Mouse (Mus musculus) neural tube, embryonic 12.5 days (tissue): Measurements from ENCODE around the gene Inhba. TPM values are rescaled to one million over a fixed set of nuclear protein-coding genes. Genes with fewer than 3 reads are reported as not detected.

Source experiments
- ATAC-seq: fragments of 200-750 bp; cut with Nextera tagmentation; 2 replicates; pipeline ENCODE4 v1.8.0; 2017; ENCODE audit warnings: low read depth, mild to moderate bottlenecking, moderate TSS enrichment, moderate library complexity; ENCODE audit not compliant: low FRiP score
- H3K27ac ChIP-seq: fragments of 300-500 bp; sonication (generic); 2 replicates; pipeline ENCODE4 v1.5.1; 2016
- H3K27me3 ChIP-seq: fragments of 300-500 bp; sonication (generic); replicated peaks from 2 replicates; pipeline ENCODE4 v1.6.1; 2016; ENCODE audit warnings: mild to moderate bottlenecking
- H3K36me3 ChIP-seq: fragments of 300-500 bp; sonication (generic); 2 replicates; pipeline ENCODE4 v1.6.1; 2016; ENCODE audit warnings: mild to moderate bottlenecking
- H3K4me1 ChIP-seq: fragments of 300-500 bp; sonication (generic); 2 replicates; pipeline ENCODE4 v1.6.1; 2016
- H3K4me2 ChIP-seq: fragments of 300-500 bp; sonication (generic); replicated peaks from 2 replicates; pipeline ENCODE4 v1.6.1; 2016; ENCODE audit warnings: mild to moderate bottlenecking
- H3K4me3 ChIP-seq: fragments of 300-500 bp; sonication (generic); 2 replicates; pipeline ENCODE4 v1.5.1; 2016
- H3K9ac ChIP-seq: fragments of 300-500 bp; sonication (generic); 2 replicates; pipeline ENCODE4 v1.6.1; 2016; ENCODE audit warnings: mild to moderate bottlenecking
- H3K9me3 ChIP-seq: fragments of 300-500 bp; sonication (generic); 2 replicates; pipeline ENCODE4 v1.6.1; 2016; ENCODE audit warnings: mild to moderate bottlenecking
- WGBS: fragments of 180-500 bp; shearing (Covaris S2); methylation state at CpG from one replicate; pipeline ENCODE4 v1.1.7; 2016; 5-methylcytosine and 5-hydroxymethylcytosine counted together
- polyA plus RNA-seq: library from polyadenylated mRNA; unstranded; fragments of >200 nt; fragmentation: Nextera tagmentation; extraction: Ambion mirVana; gene quantifications from 2 replicates; pipeline ENCODE4 v1.2.1, GENCODE M21; 2016

Inhba gene
- polyA plus RNA-seq: 1.5 and 1.9 TPM in 2 replicates

DNA sequence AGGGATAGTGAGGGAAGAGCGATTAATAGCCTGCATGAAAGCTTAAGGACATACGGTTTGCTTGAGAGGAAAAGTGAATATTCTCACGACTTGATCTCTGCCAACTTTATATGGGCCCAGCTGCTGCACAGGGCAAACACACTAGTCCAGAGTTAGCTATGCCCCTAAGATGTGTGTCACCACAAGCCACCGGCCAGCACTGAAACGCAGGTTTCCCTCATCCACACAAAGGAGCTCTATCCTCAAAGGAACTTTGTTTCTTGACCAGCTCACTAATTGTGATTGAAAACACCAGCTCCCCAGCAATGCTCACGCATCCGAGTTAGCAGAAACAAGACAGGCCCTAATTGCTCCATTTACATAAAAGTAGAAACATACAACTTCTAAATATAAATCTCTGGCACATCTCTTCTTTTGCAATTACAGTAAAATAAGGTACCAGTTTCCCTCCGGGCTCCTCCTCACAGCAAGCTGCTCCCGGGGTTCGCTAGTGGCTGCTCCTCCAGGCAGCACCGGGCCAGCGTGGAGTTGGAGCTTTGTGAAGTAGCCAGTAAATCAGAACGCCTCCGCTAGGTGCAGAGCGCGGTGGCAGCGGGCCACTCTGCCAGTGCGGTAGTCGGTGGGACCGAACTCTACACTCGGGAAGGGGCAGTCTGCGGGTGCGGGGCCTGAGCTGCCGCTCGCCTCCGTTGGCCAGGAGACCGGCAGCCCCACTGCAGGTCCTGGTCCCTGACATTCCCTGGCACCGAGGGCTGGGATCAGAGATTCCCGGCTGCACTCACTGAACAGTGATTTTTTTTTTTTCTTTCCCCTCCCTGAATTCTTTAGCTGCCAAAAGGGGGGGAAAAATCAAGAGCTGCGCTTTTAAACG lies at the start of gene Inhba:
Inhba (plus strand) TSS at position 480 of the 871 bp plus-strand sequence.
- peak; percentile 74 for ATAC-seq
- peak within 1 kb of the TSS; percentile 55 for H3K9ac ChIP-seq

DNA sequence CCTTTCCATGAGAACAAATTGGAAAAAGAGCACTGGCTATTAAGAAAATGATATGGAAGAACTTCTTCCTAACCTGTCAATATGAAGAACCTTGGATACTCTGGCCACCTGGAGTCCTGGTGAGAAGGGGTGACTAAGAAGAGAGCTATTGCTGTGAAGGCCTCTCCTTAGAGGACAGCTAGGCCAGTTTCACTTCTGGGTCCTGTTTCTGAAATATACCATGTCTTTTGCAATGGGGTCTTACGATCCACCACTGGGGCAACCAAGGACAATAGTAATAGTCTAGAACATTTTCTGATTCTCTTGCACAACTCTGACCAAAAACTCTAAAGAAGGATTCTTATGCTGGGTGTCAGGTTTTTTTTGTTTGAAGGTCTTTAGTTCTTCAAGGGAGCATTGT lies 35.1 kb upstream of the Inhba start:
- Histone ChIP-seq H3K4me3 (no peak overlapping the region), H3K9me3 (no peaks in the 10 kb centered on the region), H3K4me1 (no peaks in the 10 kb centered on the region), H3K9ac (no peak overlapping the region), H3K4me2 (no peak overlapping the region), H3K27ac (no peak overlapping the region), H3K36me3 (no peaks in the 10 kb centered on the region), H3K27me3 (no peaks in the 10 kb centered on the region)
- no peak for ATAC-seq
- WGBS: 91% methylated on average over 1 of the region's 1 CpGs

More for the DNA sequence above, at the start of gene Inhba:
- peak within 1 kb of the TSS; percentile 43 for H3K4me3 ChIP-seq
- no peaks in the 10 kb centered on the region for H3K36me3 ChIP-seq
- no peak within 1 kb of the TSS for H3K27ac ChIP-seq
- H3K4me1 ChIP-seq: peaks cover 7% of the 10 kb centered on the region; the same call in 1 of the 2 replicates
- peak within 1 kb of the TSS; percentile 85 for H3K4me2 ChIP-seq
- no peaks in the 10 kb centered on the region for H3K9me3 ChIP-seq
- 5% methylated on average over 31 of the region's 31 CpGs for WGBS
- peaks cover 12% of the 10 kb centered on the region; the same call in 1 of the 2 replicates for H3K27me3 ChIP-seq

DNA sequence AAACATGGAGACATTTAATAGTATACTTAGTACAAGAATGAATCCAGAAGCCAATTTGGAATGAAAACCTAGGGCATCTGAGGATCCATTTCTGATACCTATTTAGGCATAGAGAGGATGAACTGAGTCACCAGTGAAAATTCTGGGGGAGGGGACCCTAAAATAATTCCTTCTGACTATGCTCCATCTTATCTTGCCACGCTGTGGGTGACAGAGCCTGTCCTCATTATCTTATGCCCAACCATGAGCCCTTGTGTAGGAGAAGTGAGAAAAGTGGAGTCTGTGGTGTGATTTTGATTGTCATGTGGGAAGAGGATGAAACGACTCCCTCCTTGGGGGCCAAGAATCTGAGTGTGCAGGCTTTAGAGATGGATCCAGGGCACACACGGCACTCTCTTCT lies 32.1 kb upstream of the Inhba start:
- no peak for ATAC-seq
- Histone ChIP-seq H3K27ac (no peak overlapping the region), H3K27me3 (no peaks in the 10 kb centered on the region), H3K4me3 (no peak overlapping the region), H3K9me3 (no peaks in the 10 kb centered on the region), H3K36me3 (no peaks in the 10 kb centered on the region), H3K4me2 (no peak overlapping the region), H3K9ac (no peak overlapping the region), H3K4me1 (no peaks in the 10 kb centered on the region)
- WGBS: 83% methylated on average over 3 of the region's 3 CpGs

DNA sequence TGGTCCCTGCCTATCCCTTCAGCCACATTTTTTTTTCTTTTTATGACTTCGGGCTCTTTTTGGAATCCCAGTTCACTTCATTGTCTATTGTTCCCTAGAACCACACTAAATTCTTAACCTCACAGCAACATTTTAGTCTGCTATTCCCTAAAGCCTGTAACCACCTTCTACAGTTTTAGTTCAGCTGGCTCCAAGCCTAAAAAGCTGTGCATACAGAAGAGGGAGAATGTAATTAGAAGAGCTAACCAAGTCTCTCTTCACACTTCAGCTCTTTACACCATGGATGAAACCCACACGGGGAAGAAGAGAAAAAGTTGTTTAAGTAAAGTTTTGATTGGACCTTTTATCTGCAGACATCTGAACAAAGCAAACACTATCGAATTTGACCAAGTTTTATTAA lies 29.6 kb upstream of the Inhba start:
- WGBS: 81% methylated on average over 3 of the region's 3 CpGs
- Histone ChIP-seq H3K27ac (no peak overlapping the region), H3K9ac (no peak overlapping the region), H3K4me2 (no peak overlapping the region), H3K4me3 (no peak overlapping the region), H3K9me3 (no peaks in the 10 kb centered on the region), H3K4me1 (no peaks in the 10 kb centered on the region), H3K27me3 (no peaks in the 10 kb centered on the region), H3K36me3 (no peaks in the 10 kb centered on the region)
- no peak for ATAC-seq

DNA sequence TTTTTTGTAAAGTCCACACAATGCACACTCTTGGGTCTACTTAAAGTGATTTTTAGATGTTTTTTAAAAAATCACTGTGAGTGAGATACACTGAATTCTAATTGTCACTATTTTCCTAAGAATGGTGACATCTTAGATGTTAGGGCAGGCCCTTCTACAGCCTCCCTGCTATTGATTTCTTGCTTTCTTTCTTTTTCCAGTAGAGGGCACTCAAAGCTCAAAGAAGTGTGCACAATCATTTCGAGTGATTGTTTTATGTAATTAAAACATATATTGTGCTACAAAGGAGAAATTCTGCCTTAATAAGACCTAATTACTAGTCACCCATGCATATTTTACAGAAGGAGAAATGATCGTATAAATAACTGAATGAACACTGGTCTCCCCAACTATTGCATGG lies 25.9 kb upstream of the Inhba start:
- no peaks in the 10 kb centered on the region for H3K36me3 ChIP-seq
- H3K9ac ChIP-seq: no peak overlapping the region
- no peak for ATAC-seq
- no peaks in the 10 kb centered on the region for H3K9me3 ChIP-seq
- no peak overlapping the region for H3K4me2 ChIP-seq
- WGBS: 73% methylated on average over 2 of the region's 2 CpGs
- H3K4me1 ChIP-seq: no peaks in the 10 kb centered on the region
- no peak overlapping the region for H3K4me3 ChIP-seq
- no peak overlapping the region for H3K27ac ChIP-seq
- H3K27me3 ChIP-seq: no peaks in the 10 kb centered on the region

DNA sequence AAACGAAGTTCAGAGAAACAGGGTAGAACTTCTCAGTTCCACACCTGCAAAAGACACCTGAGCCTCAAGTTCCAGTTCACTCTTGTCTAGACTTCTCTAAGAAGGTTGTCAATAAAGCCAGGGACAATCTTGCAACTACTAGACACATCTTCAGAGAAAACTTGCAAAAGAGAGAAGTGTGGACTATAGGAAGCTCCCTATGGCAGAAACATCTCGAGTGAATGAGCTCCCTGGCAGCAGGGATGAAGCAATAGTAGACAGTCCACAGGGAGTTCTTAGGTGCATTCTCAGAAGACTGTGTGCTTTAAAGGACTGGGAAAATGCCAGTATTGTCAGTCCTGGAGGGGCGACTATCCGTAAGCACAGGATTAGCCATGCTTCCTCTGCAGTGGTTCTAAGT lies 25.5 kb upstream of the Inhba start:
- Histone ChIP-seq H3K4me3 (no peak overlapping the region), H3K4me2 (no peak overlapping the region), H3K9ac (no peak overlapping the region), H3K27me3 (no peaks in the 10 kb centered on the region), H3K36me3 (no peaks in the 10 kb centered on the region), H3K4me1 (no peaks in the 10 kb centered on the region), H3K27ac (no peak overlapping the region), H3K9me3 (no peaks in the 10 kb centered on the region)
- WGBS: 91% methylated on average over 4 of the region's 4 CpGs
- no peak for ATAC-seq

DNA sequence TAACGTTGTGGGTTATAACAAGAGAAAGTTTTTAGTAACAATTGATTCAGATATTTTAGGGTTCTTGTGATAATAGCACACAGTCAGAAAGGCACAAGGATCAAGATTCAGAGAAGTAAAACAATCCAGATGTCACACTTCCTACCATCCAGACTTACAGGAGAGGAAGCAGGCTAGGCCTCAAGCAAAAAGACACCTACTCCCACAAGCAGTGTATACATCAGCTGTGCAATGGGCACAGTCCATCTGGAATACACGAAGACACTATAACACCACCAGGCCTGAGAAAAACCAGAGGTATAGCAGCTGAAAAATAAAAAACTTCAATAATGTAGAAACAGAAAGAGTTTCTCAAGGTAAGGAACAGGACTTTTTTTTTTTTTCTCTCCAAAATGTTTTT lies 16.3 kb upstream of the Inhba start:
- H3K9me3 ChIP-seq: no peaks in the 10 kb centered on the region
- H3K4me2 ChIP-seq: no peak overlapping the region
- no peaks in the 10 kb centered on the region for H3K4me1 ChIP-seq
- H3K27ac ChIP-seq: no peak overlapping the region
- no peak overlapping the region for H3K9ac ChIP-seq
- no peaks in the 10 kb centered on the region for H3K27me3 ChIP-seq
- no peak for ATAC-seq
- H3K36me3 ChIP-seq: no peaks in the 10 kb centered on the region
- H3K4me3 ChIP-seq: no peak overlapping the region
- WGBS: 79% methylated on average over 2 of the region's 2 CpGs

DNA sequence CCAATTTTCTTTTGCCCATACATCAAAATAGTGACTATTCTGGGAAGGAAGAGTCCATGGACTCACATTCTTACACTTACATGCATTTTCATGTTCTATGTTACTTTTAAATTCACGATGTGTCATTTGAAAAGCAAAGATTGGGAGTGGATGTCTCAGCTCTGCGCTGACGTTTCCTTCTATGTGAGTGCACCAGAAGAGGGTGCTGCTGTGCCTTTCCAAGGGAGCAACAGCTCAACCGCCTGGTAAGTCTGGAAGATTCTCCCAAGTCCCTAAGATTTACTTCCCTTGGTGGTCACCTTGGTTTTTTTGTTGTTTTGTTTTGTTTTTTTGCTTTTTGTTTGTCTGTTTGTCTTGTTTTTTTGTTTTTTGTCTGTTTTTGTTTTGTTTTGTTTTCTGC lies 6.1 kb upstream of the Inhba start:
- Histone ChIP-seq H3K9ac (no peak overlapping the region), H3K4me3 (no peak overlapping the region), H3K36me3 (no peaks in the 10 kb centered on the region), H3K27ac (no peak overlapping the region), H3K9me3 (no peaks in the 10 kb centered on the region), H3K4me2 (no peak overlapping the region), H3K4me1 (no peaks in the 10 kb centered on the region), H3K27me3 (peaks cover 7% of the 10 kb centered on the region; the same call in 1 of the 2 replicates)
- WGBS: 18% methylated on average over 4 of the region's 4 CpGs
- ATAC-seq: no peak

DNA sequence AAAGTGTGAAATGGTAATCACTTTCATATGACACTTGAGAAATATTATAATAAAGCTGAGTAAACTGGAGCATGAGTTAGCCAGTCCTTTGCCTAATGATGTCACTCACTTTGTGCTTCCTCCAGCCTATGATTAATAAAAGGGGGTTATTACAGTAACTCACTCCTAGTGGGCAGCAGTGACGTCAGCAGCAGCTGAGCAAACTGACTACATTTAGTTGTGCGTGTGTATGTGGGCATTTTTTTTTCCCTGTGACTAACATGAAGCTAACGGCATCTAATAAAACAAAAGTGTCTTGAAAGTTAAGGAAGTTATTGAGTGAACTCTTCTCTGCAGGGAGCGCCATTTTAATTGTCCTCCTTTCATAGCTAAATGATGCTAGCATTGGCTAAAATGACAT lies 3.9 kb upstream of the Inhba start:
- peaks cover 7% of the 10 kb centered on the region; the same call in 1 of the 2 replicates for H3K27me3 ChIP-seq
- H3K36me3 ChIP-seq: no peaks in the 10 kb centered on the region
- WGBS: 64% methylated on average over 4 of the region's 4 CpGs
- no peaks in the 10 kb centered on the region for H3K9me3 ChIP-seq
- H3K27ac ChIP-seq: no peak overlapping the region
- no peak overlapping the region for H3K9ac ChIP-seq
- H3K4me2 ChIP-seq: no peak overlapping the region
- H3K4me1 ChIP-seq: peaks cover 7% of the 10 kb centered on the region; the same call in 1 of the 2 replicates
- ATAC-seq: no peak
- H3K4me3 ChIP-seq: no peak overlapping the region

DNA sequence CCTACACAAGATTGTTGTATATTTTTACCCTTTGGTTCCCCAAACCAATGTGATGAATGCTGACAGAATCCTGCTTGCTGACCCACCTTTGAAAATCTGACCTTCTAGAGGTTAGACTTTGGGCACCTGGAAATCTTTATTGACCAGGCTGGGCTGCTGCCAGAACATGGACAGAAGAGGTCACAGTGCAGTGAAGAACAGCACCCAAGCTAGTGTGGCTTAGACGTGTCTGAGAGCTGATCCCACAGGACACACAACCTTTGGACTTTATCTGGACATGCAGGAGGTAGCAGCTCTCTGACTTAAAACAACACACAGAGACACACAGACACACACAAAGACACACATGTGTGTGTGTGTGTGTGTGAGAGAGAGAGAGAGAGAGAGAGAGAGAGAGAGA lies 3.3 kb upstream of the Inhba start:
- ATAC-seq: no peak
- no peak overlapping the region for H3K9ac ChIP-seq
- H3K4me3 ChIP-seq: no peak overlapping the region
- 57% methylated on average over 1 of the region's 1 CpGs for WGBS
- H3K36me3 ChIP-seq: no peaks in the 10 kb centered on the region
- H3K4me1 ChIP-seq: peaks cover 7% of the 10 kb centered on the region; the same call in 1 of the 2 replicates
- no peak overlapping the region for H3K4me2 ChIP-seq
- peaks cover 7% of the 10 kb centered on the region; the same call in 1 of the 2 replicates for H3K27me3 ChIP-seq
- no peak overlapping the region for H3K27ac ChIP-seq
- H3K9me3 ChIP-seq: no peaks in the 10 kb centered on the region

DNA sequence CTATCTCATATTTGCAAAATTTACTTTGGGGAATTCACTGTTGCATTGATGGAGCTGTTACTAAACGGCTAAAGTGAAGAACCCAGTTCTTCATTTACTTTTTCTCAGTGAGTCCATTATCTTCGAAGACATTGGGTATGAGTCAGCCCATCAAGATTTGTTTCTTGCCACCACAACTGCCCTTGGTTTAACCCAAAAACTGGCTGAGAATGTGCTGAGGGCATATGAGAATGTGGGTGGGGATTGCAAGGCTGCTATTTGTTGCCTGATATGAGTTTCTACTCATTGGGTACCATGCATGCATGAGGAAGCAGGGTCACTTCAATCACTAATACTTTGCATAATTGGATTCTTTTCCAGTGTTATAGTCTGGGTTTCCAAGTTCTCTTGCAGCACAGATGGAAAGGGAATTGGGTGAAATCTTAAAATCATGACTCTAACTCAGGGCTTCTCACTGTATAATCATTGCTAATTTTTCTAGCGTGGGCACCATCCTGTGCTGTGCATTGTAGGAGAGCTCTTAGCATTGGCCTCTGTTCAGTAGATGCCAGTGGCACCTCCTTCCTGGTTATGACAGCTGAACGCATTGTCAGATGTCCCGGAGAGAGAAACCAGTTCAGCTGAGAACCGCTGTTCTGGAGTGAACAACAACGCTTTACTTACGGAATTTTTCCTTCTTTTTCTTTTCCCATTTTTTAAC lies 1.7 kb upstream of the Inhba start:
- peaks cover 11% of the 10 kb centered on the region; the same call in 1 of the 2 replicates for H3K27me3 ChIP-seq
- no peaks in the 10 kb centered on the region for H3K36me3 ChIP-seq
- peaks cover 7% of the 10 kb centered on the region; the same call in 1 of the 2 replicates for H3K4me1 ChIP-seq
- H3K4me3 ChIP-seq: no peak overlapping the region
- no peaks in the 10 kb centered on the region for H3K9me3 ChIP-seq
- H3K4me2 ChIP-seq: no peak overlapping the region
- ATAC-seq: no peak
- H3K9ac ChIP-seq: no peak overlapping the region
- WGBS: 90% methylated on average over 8 of the region's 8 CpGs
- H3K27ac ChIP-seq: no peak overlapping the region

DNA sequence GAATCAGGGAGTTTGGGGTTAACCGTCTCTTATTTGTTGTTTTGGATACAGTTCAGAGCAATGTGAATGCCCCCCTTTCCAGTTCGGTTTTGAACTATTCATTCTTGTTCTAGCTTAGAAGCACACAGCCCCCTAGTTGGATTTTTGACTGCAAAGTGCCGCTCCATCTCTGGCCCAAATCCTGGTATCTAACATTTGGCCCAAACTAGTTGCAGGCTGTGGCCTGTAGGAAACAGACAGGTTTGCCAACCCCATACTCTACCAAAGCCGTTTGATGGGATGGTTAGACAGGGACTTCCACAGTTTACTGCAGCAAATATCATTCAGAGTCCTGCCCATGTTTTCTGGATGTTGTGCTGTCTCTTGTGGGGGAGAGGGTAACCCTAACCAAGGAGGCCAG lies 1.1 kb upstream of the Inhba start:
- no peak overlapping the region for H3K4me2 ChIP-seq
- no peak overlapping the region for H3K4me3 ChIP-seq
- peaks cover 7% of the 10 kb centered on the region; the same call in 1 of the 2 replicates for H3K4me1 ChIP-seq
- 79% methylated on average over 4 of the region's 4 CpGs for WGBS
- H3K27me3 ChIP-seq: peaks cover 11% of the 10 kb centered on the region; the same call in 1 of the 2 replicates
- no peak overlapping the region for H3K27ac ChIP-seq
- H3K36me3 ChIP-seq: no peaks in the 10 kb centered on the region
- no peak for ATAC-seq
- H3K9me3 ChIP-seq: no peaks in the 10 kb centered on the region
- H3K9ac ChIP-seq: no peak overlapping the region
